Mouse (Mus musculus) MEL (cell line): ENCODE measurements around the gene Cbr4. TPM values are rescaled to one million over a fixed set of nuclear protein-coding genes. Genes with fewer than 3 reads are reported as not detected.

ENCODE experiments used
- DNase-seq: peaks from one replicate; pipeline ENCODE4 v3.0.0; 2011; ENCODE audit warnings: low read depth, low spot score
- H3K27ac ChIP-seq: 2 replicates; pipeline ENCODE4 v1.5.1; 2012; ENCODE audit warnings: low read depth, mild to moderate bottlenecking, control low read depth, low read length, moderate library complexity; ENCODE audit not compliant: control insufficient read depth
- H3K27me3 ChIP-seq, 2 experiments: fragments of 150-350 bp in 1 of 2; sonication (generic) in 1 of 2; 2 replicates each; pipeline ENCODE4 v1.6.1; 2012; ENCODE audit warnings: low read length in 2 of 2, mild to moderate bottlenecking in 2 of 2, improper control_type of control experiment in 1 of 2, moderate library complexity in 1 of 2; ENCODE audit not compliant: insufficient read depth in 2 of 2, control insufficient read depth in 1 of 2
- H3K36me3 ChIP-seq, 2 experiments: 2 replicates each; pipeline ENCODE4 v1.6.1; 2012 to 2014; ENCODE audit warnings: low read length in 2 of 2, improper control_type of control experiment in 1 of 2, inconsistent platforms in 1 of 2, mild to moderate bottlenecking in 1 of 2; ENCODE audit not compliant: insufficient read depth in 2 of 2, control insufficient read depth in 1 of 2
- H3K4me1 ChIP-seq, 2 experiments: fragments of 150-350 bp in 1 of 2; sonication (generic) in 1 of 2; 2 replicates each; pipeline ENCODE4 v1.6.1; 2012; ENCODE audit warnings: low read length in 2 of 2, improper control_type of control experiment in 1 of 2, mild to moderate bottlenecking in 1 of 2; ENCODE audit not compliant: insufficient read depth in 2 of 2, control insufficient read depth in 1 of 2
- H3K4me3 ChIP-seq, 2 experiments: fragments of 150-350 bp in 1 of 2; sonication (generic) in 1 of 2; 2 replicates each; pipeline ENCODE4 v1.5.1; 2012; ENCODE audit warnings: low read depth in 2 of 2, low read length in 2 of 2, mild to moderate bottlenecking in 2 of 2, moderate library complexity in 2 of 2, control low read depth in 1 of 2, improper control_type of control experiment in 1 of 2; ENCODE audit not compliant: control insufficient read depth in 1 of 2, insufficient read depth in 1 of 2
- H3K79me2 ChIP-seq: 2 replicates; pipeline ENCODE4 v1.6.1; 2012; ENCODE audit warnings: mild to moderate bottlenecking, low read length, moderate library complexity; ENCODE audit not compliant: control insufficient read depth, poor library complexity, insufficient read depth
- H3K9ac ChIP-seq: 2 replicates; pipeline ENCODE4 v1.6.1; 2012; ENCODE audit warnings: low read depth, mild to moderate bottlenecking, control low read depth, low read length, moderate library complexity; ENCODE audit not compliant: control insufficient read depth, poor library complexity, severe bottlenecking
- H3K9me3 ChIP-seq: fragments of 150-350 bp; sonication (generic); replicated peaks from 2 replicates; pipeline ENCODE4 v1.6.1; 2012; ENCODE audit warnings: mild to moderate bottlenecking, low read length, improper control_type of control experiment, moderate library complexity; ENCODE audit not compliant: insufficient read depth
- BHLHE40 ChIP-seq: IDR thresholded peaks from 2 replicates; pipeline ENCODE4 v1.6.1; 2012; ENCODE audit warnings: low read depth, mild to moderate bottlenecking, inconsistent platforms, low read length, improper control_type of control experiment, borderline replicate concordance
- CHD1 ChIP-seq: IDR thresholded peaks from 2 replicates; pipeline ENCODE4 v1.6.1; 2012; ENCODE audit warnings: low read depth, mild to moderate bottlenecking, inconsistent platforms, low read length, improper control_type of control experiment
- E2F4 ChIP-seq: IDR thresholded peaks from 2 replicates; pipeline ENCODE4 v1.6.1; 2011; ENCODE audit warnings: low read depth, low read length, improper control_type of control experiment, borderline replicate concordance
- ELF1 ChIP-seq: IDR thresholded peaks from 2 replicates; pipeline ENCODE4 v1.6.1; 2014; ENCODE audit warnings: low read depth, mild to moderate bottlenecking, inconsistent platforms, low read length, improper control_type of control experiment, moderate library complexity
- GABPA ChIP-seq: IDR thresholded peaks from 2 replicates; pipeline ENCODE4 v1.6.1; 2012; ENCODE audit warnings: low read depth, mild to moderate bottlenecking, inconsistent platforms, low read length, improper control_type of control experiment, moderate library complexity
- GATA1 ChIP-seq: IDR thresholded peaks from 2 replicates; pipeline ENCODE4 v1.6.1; 2011; ENCODE audit warnings: low read depth, low read length, improper control_type of control experiment
- HCFC1 ChIP-seq: IDR thresholded peaks from 2 replicates; pipeline ENCODE4 v1.6.1; 2012; ENCODE audit warnings: low read depth, mild to moderate bottlenecking, inconsistent platforms, low read length, improper control_type of control experiment, moderate library complexity
- MAFK ChIP-seq: IDR thresholded peaks from 2 replicates; pipeline ENCODE4 v1.6.1; 2011; ENCODE audit warnings: low read depth, mild to moderate bottlenecking, low read length, improper control_type of control experiment, borderline replicate concordance
- MAX ChIP-seq: IDR thresholded peaks from 2 replicates; pipeline ENCODE4 v1.6.1; 2011; ENCODE audit warnings: low read length, improper control_type of control experiment
- MAZ ChIP-seq: IDR thresholded peaks from 2 replicates; pipeline ENCODE4 v1.6.1; 2012; ENCODE audit warnings: low read depth, mild to moderate bottlenecking, inconsistent platforms, low read length, improper control_type of control experiment
- MEF2A ChIP-seq: IDR thresholded peaks from 2 replicates; pipeline ENCODE4 v1.6.1; 2014; ENCODE audit warnings: low read depth, mild to moderate bottlenecking, inconsistent platforms, low read length, improper control_type of control experiment; ENCODE audit not compliant: poor library complexity, insufficient replicate concordance, severe bottlenecking; ENCODE audit errors: extremely low read depth
- MXI1 ChIP-seq: IDR thresholded peaks from 2 replicates; pipeline ENCODE4 v1.6.1; 2011; ENCODE audit warnings: mild to moderate bottlenecking, low read depth, low read length, improper control_type of control experiment
- MYC ChIP-seq: IDR thresholded peaks from 2 replicates; pipeline ENCODE4 v1.6.1; 2011; ENCODE audit warnings: low read depth, mild to moderate bottlenecking, low read length, improper control_type of control experiment, moderate library complexity
- NELFE ChIP-seq: IDR thresholded peaks from 2 replicates; pipeline ENCODE4 v1.6.1; 2011; ENCODE audit warnings: low read depth, low read length, improper control_type of control experiment
- POLR2A ChIP-seq, 2 experiments: IDR thresholded peaks; 2 replicates each; pipeline ENCODE4 v1.6.1; 2011 to 2012; ENCODE audit warnings: low read length in 2 of 2, mild to moderate bottlenecking in 2 of 2, control low read depth in 1 of 2, improper control_type of control experiment in 1 of 2, low read depth in 1 of 2, moderate library complexity in 1 of 2; ENCODE audit not compliant: control insufficient read depth in 1 of 2, insufficient read depth in 1 of 2, poor library complexity in 1 of 2
- POLR2AphosphoS2 ChIP-seq: IDR thresholded peaks from 2 replicates; pipeline ENCODE4 v1.6.1; 2011; ENCODE audit warnings: low read length, improper control_type of control experiment
- POLR2AphosphoS5 ChIP-seq: IDR thresholded peaks from 2 replicates; pipeline ENCODE4 v1.6.1; 2012; ENCODE audit warnings: low read depth, borderline replicate concordance, mild to moderate bottlenecking, inconsistent platforms, low read length, moderate library complexity, mixed read lengths
- RCOR1 ChIP-seq: IDR thresholded peaks from 2 replicates; pipeline ENCODE4 v1.6.1; 2012; ENCODE audit warnings: low read depth, mild to moderate bottlenecking, inconsistent platforms, low read length, improper control_type of control experiment
- SIN3A ChIP-seq: IDR thresholded peaks from 2 replicates; pipeline ENCODE4 v1.6.1; 2012; ENCODE audit warnings: low read length, improper control_type of control experiment, inconsistent platforms
- SMC3 ChIP-seq: IDR thresholded peaks from 2 replicates; pipeline ENCODE4 v1.6.1; 2011; ENCODE audit warnings: low read depth, low read length, improper control_type of control experiment
- TAL1 ChIP-seq: IDR thresholded peaks from 2 replicates; pipeline ENCODE4 v1.6.1; 2012; ENCODE audit warnings: mild to moderate bottlenecking, inconsistent platforms, low read length, moderate library complexity, mixed read lengths
- TCF12 ChIP-seq: IDR thresholded peaks from 2 replicates; pipeline ENCODE4 v1.6.1; 2014; ENCODE audit warnings: low read depth, mild to moderate bottlenecking, inconsistent platforms, low read length, improper control_type of control experiment, moderate library complexity
- UBTF ChIP-seq: IDR thresholded peaks from 2 replicates; pipeline ENCODE4 v1.6.1; 2012; ENCODE audit warnings: low read depth, mild to moderate bottlenecking, inconsistent platforms, low read length, improper control_type of control experiment, moderate library complexity, borderline replicate concordance; ENCODE audit not compliant: insufficient read depth
- ZC3H11A ChIP-seq: IDR thresholded peaks from 2 replicates; pipeline ENCODE4 v1.6.1; 2012; ENCODE audit warnings: low read depth, mild to moderate bottlenecking, inconsistent platforms, low read length, improper control_type of control experiment
- ZKSCAN1 ChIP-seq: IDR thresholded peaks from 2 replicates; pipeline ENCODE4 v1.6.1; 2012; ENCODE audit warnings: low read depth, mild to moderate bottlenecking, inconsistent platforms, low read length, improper control_type of control experiment, moderate library complexity
- ZNF384 ChIP-seq: IDR thresholded peaks from 2 replicates; pipeline ENCODE4 v1.6.1; 2012; ENCODE audit warnings: low read depth, mild to moderate bottlenecking, inconsistent platforms, low read length, improper control_type of control experiment
- polyA plus RNA-seq, 2 experiments: library from polyadenylated mRNA; stranded (reverse) in 1 of 2; unstranded in 1 of 2; fragments of >175 nt in 1 of 2; fragments of >200 nt in 1 of 2; gene quantifications; 2 replicates each; pipeline versions ENCODE4 v1.2.1 to v1.2.4; 2012; ENCODE audit warnings: low replicate concordance in 2 of 2, low read depth in 1 of 2; ENCODE audit not compliant: insufficient read length in 2 of 2, insufficient read depth in 1 of 2, missing spikeins in 1 of 2
- total RNA-seq: library from RNA; depleted of rRNA; stranded (reverse); fragments of 300-350 nt; gene quantifications from 2 replicates; pipeline ENCODE4 v1.2.3, GENCODE M21; 2012

The Cbr4 gene
- total and polyA plus RNA-seq, 3 experiments = 15.4 to 15.8 TPM; not detected in 1

- no peak for DNase-seq
- no peaks in the 10 kb centered on the region for H3K79me2 ChIP-seq
- no peak overlapping the region for H3K9ac ChIP-seq
- no peaks in the 10 kb centered on the region for H3K9me3 ChIP-seq
- no peaks in the 10 kb centered on the region for H3K4me1 ChIP-seq
- H3K27ac ChIP-seq = no peak overlapping the region
- no peaks in the 10 kb centered on the region; a peak in 1 of 4 replicates for H3K27me3 ChIP-seq
- no peak overlapping the region for H3K4me3 ChIP-seq
- no peaks in the 10 kb centered on the region for H3K36me3 ChIP-seq
- TF ChIP-seq ZC3H11A = no peak
- TF ChIP-seq E2F4 = no peak
- no peak for TF ChIP-seq BHLHE40
- no peak for TF ChIP-seq HCFC1
- TF ChIP-seq MXI1 = no peak
- TF ChIP-seq MYC = no peak
- TF ChIP-seq RCOR1 = no peak
- TF ChIP-seq GABPA = no peak
- no peak for TF ChIP-seq TCF12
- TF ChIP-seq MAX = no peak
- TF ChIP-seq NELFE = no peak
- TF ChIP-seq GATA1 = no peak
- no peak for TF ChIP-seq MAFK
- TF ChIP-seq SMC3 = no peak
- no peak for TF ChIP-seq TAL1
- TF ChIP-seq UBTF = no peak
- TF ChIP-seq ELF1 = no peak
- TF ChIP-seq CHD1 = no peak
Measured at GRCm38 (mm10) chr8:61552755-61553402, 65.3 kb downstream of the Cbr4 start.

GRCm38 (mm10) chr8:61555343-61555742 is 67.8 kb downstream of the Cbr4 start:
- no peaks in the 10 kb centered on the region for H3K4me1 ChIP-seq
- no peaks in the 10 kb centered on the region for H3K36me3 ChIP-seq
- no peaks in the 10 kb centered on the region for H3K79me2 ChIP-seq
- no peak for TF ChIP-seq ZKSCAN1
- TF ChIP-seq MAZ = no peak
- TF ChIP-seq MYC = no peak
- no peak for TF ChIP-seq MAX
- TF ChIP-seq MAFK = no peak
- TF ChIP-seq POLR2AphosphoS5 = no peak
- no peak for TF ChIP-seq GATA1
- no peak for TF ChIP-seq E2F4
- no peak for TF ChIP-seq POLR2AphosphoS2
- TF ChIP-seq SIN3A = no peak
- TF ChIP-seq MEF2A = no peak
- TF ChIP-seq ZNF384 = no peak
- no peak for TF ChIP-seq POLR2A (IDR thresholded peaks at IDR 0.05; ENCODE audit: control insufficient read depth in 1 of 2, insufficient read depth in 1 of 2, low read depth in 1 of 2, low read length in 2 of 2, poor library complexity in 1 of 2)
- TF ChIP-seq, all 39 proteins: peak for 0
- no peaks in the 10 kb centered on the region for H3K9me3 ChIP-seq
- H3K27me3 ChIP-seq = no peaks in the 10 kb centered on the region; a peak in 1 of 4 replicates
- H3K27ac ChIP-seq = no peak overlapping the region
- no peak for DNase-seq
- H3K9ac ChIP-seq = no peak overlapping the region
- H3K4me3 ChIP-seq = no peak overlapping the region
